Mouse (Mus musculus): ENCODE measurements around the gene Rfc2.

Gene Rfc2

GRCm38 (mm10) chr5:134581146-134581545 is at the start of gene Rfc2:
Gene Rfc2 (plus strand): TSS chr5:134581366.
- DNase-seq (ENCODE audit: low read depth, low spot score), result no peak

GRCm38 (mm10) chr5:134531585-134531984 is 49.6 kb upstream of the Rfc2 start:
- no peak for DNase-seq (ENCODE audit: low read depth, low spot score)

- DNase-seq (ENCODE audit: low read depth, low spot score), result no peak
Measured at GRCm38 (mm10) chr5:134532417-134532816, 48.7 kb upstream of the Rfc2 start.

- no peak for DNase-seq (ENCODE audit: low read depth, low spot score)
Measured at GRCm38 (mm10) chr5:134536036-134536435, 45.1 kb upstream of the Rfc2 start.

- DNase-seq (ENCODE audit: low read depth, low spot score), result no peak
Measured at GRCm38 (mm10) chr5:134539891-134540290, 41.3 kb upstream of the Rfc2 start.

GRCm38 (mm10) chr5:134540881-134541280 is 40.3 kb upstream of the Rfc2 start:
- DNase-seq (ENCODE audit: low read depth, low spot score), result no peak

- no peak for DNase-seq (ENCODE audit: low read depth, low spot score)
Measured at GRCm38 (mm10) chr5:134541640-134542039, 39.5 kb upstream of the Rfc2 start.

GRCm38 (mm10) chr5:134544516-134545241 is 36.5 kb upstream of the Rfc2 start:
- DNase-seq (ENCODE audit: low read depth, low spot score), result no peak

GRCm38 (mm10) chr5:134545242-134545629 is 35.9 kb upstream of the Rfc2 start:
- DNase-seq (ENCODE audit: low read depth, low spot score), result no peak

- DNase-seq (ENCODE audit: low read depth, low spot score), result no peak
Measured at GRCm38 (mm10) chr5:134546790-134547189, 34.4 kb upstream of the Rfc2 start.

GRCm38 (mm10) chr5:134548306-134548705 is 32.9 kb upstream of the Rfc2 start:
- DNase-seq (ENCODE audit: low read depth, low spot score), result no peak

GRCm38 (mm10) chr5:134549640-134550168 is 31.5 kb upstream of the Rfc2 start:
- no peak for DNase-seq (ENCODE audit: low read depth, low spot score)

GRCm38 (mm10) chr5:134550836-134551232 is 30.3 kb upstream of the Rfc2 start:
- no peak for DNase-seq (ENCODE audit: low read depth, low spot score)

GRCm38 (mm10) chr5:134551233-134552109 is 29.7 kb upstream of the Rfc2 start:
- DNase-seq (ENCODE audit: low read depth, low spot score), result no peak

- DNase-seq (ENCODE audit: low read depth, low spot score), result no peak
Measured at GRCm38 (mm10) chr5:134552110-134552972, 28.8 kb upstream of the Rfc2 start, which contains the start of gene Clip2. Gene Clip2 (minus strand): TSS chr5:134552434.

GRCm38 (mm10) chr5:134553951-134554546 is 27.1 kb upstream of the Rfc2 start:
- DNase-seq (ENCODE audit: low read depth, low spot score), result no peak

- DNase-seq (ENCODE audit: low read depth, low spot score), result no peak
Measured at GRCm38 (mm10) chr5:134555463-134556164, 25.6 kb upstream of the Rfc2 start.

GRCm38 (mm10) chr5:134560071-134560449 is 21.1 kb upstream of the Rfc2 start, which contains the start of gene Syna:
Gene Syna (minus strand): TSS chr5:134560171.
- no peak for DNase-seq (ENCODE audit: low read depth, low spot score)

GRCm38 (mm10) chr5:134560450-134561171 is 20.6 kb upstream of the Rfc2 start:
- DNase-seq (ENCODE audit: low read depth, low spot score), result no peak

- DNase-seq (ENCODE audit: low read depth, low spot score), result no peak
Measured at GRCm38 (mm10) chr5:134564272-134564671, 16.9 kb upstream of the Rfc2 start.

Data from WW6 (cell line).